Mouse (Mus musculus) layer of hippocampus, adult 8-10 months (tissue): ENCODE measurements around the gene Narf. TPM values are rescaled to one million over a fixed set of nuclear protein-coding genes. Genes with fewer than 3 reads are reported as not detected.
A peak's percentile ranks its signal among the peaks of the same experiment; 100 is the strongest.

Experiments used
- DNase-seq, 2 experiments: peaks; one replicate each; pipeline ENCODE4 v3.0.0; 2022; ENCODE audit warnings: low spot score in 2 of 2
- total RNA-seq, 4 experiments: library from RNA; stranded (reverse); gene quantifications; 2 replicates each; pipeline ENCODE4 v1.2.4; 2022

The Narf gene
- total RNA-seq: 10 to 100 TPM; 42.9 to 71.2 (median 51.7) TPM

DNA sequence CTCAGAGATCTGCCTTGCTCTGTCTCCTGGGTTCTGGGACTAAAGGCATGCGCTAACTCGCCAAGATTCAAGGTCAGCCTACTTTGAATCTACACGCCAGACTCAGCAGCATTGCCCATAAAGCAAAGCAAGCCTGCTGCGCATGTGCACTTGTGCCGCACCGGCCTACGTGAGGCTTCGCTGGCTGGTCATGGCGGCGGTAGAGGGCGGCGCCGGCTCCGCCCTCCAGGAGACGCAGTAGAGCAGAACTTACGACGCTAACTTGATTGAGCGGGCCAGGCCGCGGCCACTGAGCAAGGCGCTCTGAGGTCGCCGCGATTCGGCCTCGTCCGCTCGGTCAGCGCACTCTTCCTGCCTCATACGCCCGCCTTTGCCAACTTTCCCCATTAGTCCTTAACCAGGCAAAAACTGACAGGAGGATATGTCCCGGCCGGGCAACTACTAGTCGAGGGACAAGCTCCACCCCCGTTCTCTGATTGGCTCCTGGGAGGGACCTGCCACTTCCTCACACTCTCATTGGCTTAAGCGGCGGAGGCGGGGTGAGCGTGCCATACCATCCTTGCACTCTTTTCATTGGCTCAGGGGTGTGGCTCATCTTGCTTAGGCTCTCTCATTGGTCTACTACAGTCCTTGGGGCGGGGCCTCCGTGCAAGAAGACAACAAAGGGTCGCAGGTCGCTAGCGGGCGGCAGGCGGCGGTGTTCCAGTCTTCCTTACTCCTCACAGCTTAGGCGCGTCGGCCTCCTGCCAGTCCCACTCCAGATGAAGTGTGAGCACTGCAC lies at the start of gene Narf:
Gene Narf (plus strand): TSS at position 690 of the 781 bp plus-strand sequence.
- DNase-seq: peak; percentile 99 to 100

DNA sequence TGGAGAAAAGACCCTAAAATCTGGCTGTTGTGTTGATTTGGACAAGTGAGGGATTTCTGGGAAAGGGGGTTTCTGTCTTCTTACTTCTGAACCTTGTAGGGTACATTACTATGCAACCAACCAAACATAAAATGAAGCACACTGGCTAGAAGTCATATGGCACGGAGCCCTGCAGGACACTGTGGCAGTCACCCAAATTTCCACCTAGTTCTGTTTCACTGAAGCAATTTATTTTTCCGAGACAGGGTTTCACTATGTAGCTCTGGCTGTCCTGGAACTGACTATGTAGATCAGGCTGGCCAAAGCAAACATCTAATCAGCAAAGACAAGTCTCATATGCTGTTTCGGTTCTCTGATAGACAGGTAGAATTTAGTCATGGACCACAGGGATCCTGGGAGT lies 47.4 kb upstream of the Narf start:
- DNase-seq: no peak

DNA sequence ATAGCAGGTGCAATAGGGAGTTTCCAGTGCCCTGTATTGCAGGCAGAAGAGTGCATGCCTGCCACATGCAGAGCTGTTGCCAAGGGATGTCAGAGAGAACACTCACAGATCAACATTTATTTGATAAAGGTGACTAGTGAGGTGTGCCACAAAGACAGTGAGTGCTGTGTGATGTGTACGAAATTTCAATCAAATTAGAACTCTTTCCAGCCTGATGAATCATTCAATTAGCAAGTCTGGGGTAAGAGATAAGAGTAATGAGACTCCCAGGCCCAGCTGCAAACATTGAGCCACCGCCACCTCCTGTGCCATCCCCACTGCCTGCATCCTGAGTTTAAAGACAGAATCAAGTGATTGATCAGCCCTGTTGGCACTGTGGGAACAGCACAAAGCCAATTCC lies 44.3 kb upstream of the Narf start:
- no peak for DNase-seq

DNA sequence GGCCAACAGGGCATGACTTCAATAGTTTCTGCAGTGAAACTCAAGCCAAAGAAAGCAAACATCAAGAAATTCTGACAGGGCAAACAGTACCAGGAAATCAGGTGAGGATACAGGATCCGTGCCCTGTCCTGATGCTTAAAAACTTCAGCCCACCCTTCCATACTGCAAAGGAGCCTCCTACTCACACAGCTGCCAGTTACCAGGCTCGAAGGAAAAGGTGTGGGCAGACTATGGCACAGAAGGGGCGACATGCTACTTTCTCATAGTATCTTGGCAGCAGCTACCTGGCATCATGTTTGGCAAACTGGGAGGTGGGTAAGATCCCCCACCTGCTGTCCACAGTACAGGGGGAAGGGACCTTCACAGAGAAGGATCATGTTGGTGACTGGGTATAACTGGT lies 43.6 kb upstream of the Narf start:
- DNase-seq: no peak

DNA sequence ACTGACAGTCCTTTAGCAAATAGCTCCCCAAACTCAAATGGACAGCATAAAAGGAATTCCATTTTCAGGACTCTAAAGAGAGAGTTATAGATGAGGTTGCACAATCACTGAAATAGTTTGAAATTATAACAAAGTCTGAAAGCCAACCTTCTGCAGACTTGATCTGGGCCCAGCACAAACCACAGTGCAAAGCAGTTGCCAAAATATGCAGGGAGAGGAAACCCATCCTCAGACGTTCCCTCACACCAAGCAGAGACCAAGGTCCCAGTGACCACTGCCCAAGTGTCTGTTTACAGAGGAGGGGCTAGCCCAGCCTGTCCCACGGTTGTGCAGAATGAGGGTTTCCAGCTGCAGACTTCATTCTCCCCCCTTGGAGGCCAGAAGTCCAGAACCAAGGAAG lies 38.4 kb upstream of the Narf start:
- DNase-seq: no peak

DNA sequence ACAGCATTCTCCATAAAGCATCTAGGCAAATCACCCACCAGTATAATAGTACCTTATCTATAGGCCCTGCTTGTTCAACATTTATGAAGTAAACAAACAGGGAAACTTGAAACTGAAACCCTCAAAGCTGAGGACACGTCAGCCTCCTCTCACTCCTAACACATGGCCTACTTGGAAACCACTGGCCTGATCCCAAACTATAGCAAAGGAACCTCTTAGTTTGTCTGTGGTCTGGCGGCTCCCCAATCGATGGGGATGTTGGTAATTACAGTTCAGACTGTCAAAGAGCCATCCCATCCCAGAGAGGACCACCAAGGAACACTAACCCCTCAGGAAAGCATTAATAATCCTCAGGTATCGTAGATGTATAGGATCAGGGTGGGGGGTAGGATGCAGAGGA lies 37.2 kb upstream of the Narf start:
- no peak for DNase-seq

DNA sequence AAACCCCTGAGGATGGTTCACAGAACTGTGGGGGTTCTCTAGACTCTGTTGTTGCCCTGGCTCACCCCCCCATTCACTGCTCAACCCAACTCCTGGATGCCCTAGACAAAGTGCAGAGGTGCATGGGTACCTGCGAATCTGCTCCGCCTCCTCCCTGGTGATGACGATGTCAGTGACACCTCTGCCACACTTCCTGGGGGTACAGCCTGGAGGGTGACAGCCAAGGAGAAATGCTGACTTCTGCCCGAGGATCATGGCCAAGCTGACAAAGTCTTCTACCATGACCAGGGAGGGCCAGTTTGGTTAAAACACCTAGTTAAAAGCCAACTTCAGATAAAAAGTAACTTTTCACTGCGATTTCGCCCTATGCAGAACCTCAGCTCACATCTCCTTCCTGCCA lies 36.3 kb upstream of the Narf start:
- no peak for DNase-seq

DNA sequence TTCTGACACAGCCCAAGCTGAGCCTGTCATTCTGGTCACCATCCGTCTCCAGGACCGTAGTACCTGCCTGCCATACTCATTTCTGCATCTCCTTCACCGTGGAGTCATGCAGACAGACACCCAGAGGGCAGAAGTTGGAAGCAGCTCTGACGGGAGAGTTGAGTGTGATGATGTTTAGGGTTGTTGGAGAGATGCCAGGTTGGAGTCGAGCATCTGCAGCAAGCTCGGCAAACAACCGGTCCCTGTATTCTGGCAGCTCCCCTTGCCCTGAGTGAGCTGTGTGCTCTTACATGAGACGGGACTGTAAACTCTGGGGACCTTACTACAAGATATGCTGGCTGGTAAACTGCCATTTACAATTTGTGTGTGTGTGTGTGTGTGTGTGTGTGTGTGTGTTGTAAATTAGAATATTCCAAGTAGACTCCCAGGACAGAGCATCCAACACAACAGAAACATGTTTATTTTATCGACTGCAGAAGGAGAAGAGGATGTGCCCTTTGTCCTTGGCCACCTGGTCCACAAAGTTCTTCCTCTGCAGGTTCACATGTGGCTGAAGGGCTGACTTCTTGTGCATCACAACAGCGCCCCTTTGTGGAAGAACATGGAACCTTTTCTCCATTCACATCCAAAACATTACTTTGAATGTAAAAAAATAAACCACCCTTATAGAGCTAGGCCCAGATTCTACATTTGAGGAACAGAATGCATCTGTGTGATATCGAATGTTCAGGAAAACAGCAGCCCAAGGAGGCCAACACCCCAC lies 35.4 kb upstream of the Narf start:
- peak in 1 of 2 experiments; percentile 35 for DNase-seq

DNA sequence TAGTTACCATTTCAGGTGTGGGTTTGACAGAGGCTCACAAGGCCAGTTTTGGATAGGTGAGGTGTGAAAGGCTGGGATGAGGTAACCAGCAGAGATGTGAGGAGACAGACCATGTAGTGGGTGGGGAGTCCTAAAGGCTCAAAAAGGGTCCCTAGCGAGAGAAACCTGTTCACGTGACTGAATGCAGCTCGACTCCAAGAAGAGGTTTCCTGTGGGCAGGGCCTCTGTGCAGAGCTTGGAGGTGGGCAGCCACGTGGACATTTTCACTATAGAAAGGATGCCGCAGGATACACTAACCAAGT lies 33.2 kb upstream of the Narf start:
- DNase-seq: no peak

DNA sequence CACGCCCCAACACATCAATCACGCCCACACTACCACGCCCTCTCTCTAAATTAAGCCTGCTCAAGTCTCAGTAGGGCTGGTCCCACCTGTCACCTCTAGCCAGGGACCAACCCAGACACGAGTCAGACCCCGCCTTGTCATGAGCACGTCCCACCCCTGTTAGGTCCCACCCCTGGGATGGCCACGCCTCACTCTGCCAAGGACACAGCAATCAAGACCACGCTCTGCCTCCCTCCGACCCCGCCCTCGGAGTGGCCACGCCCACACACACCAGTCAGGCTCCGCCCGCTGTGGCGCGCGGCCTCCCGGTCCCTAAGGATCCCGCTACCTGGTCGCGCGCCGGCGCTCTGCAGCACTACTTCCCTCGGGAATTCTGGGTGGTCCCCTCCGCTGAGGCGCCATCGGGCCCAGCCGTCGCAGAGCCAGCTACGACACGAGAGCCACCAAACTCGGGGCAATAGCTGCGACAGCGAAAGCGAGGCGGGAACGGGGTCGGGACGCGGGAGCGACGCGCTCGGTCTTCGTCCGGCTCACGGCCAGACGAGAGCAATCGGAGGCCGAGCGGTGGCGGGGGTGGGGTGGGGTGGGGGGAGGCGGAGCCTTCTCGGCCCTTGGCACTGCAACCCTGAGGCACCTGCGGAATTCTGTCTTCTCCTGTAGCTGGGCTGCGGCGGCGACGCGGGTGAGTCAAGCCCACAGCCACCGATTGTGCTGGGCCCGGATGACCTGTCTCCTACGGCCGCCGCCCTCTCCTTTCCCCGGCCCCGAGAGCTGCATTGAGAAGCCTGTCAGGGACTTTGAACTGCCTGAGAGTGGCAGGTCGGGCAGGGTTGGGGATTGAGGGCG lies 32.7 kb upstream of the Narf start, which contains the start of the genes Hexdc and Ogfod3:
Gene Hexdc (plus strand): TSS at position 273 of the 846 bp plus-strand sequence.
Gene Ogfod3 (minus strand): TSS at position 551 of the 846 bp plus-strand sequence.
- DNase-seq: peak; percentile 88 to 92

DNA sequence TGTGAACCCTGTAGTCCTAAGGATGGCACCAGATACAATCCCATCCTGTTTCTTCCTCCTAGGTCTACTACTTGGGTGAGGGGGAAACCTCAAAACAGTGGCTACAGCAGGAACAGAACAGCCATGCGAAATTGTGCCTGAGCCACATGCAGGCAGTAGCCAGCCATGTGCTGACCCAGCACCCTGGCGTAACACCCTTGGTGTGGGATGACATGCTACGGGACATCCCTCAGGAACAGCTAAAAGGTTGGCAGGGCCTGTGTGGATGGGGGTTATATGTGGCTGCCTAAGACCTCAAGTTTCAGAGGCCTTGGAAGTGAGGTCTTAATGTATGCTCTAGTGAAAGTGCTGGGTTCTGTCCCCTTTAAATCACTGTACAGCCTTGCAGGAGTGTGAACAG lies 20.2 kb upstream of the Narf start:
- DNase-seq: no peak

DNA sequence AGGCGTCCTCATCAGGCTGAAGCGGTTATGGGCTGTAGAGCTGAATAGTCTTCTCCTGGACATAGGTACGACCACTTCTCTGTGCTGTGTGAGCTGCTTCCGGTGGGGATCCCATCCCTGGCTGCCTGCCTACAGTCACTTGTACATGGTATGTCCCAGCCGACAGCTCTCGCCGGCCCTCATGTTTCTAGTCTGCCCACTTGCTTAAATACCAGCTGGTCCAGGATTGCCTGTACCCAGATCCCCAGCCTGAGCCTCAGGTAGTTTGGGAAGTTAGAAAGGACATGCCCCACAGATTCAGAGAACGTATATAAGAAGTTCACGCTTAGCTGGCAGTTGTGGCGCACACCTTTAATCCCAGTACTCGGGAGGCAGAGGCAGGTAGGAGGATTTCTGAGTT lies 17.3 kb upstream of the Narf start:
- no peak for DNase-seq

DNA sequence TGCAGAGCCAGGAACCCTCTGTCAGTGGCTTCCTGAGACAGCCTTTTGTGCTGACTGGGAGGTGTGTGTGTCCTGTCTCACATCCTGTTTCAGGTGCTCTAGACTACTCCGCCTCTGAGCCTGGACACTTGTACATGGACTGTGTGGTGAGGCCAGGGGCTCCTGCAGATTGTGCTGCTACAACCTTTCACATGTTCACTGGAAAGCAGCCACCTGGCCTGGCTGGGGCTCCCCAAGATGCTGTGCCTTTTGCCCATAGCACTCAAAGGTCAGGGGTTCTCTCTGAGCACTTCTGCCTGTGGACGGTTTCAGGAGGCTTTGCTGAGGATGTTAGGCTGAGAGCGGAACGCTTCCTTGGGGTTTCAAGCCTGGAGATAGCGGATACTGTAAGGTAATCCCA lies 16.3 kb upstream of the Narf start:
- no peak for DNase-seq

DNA sequence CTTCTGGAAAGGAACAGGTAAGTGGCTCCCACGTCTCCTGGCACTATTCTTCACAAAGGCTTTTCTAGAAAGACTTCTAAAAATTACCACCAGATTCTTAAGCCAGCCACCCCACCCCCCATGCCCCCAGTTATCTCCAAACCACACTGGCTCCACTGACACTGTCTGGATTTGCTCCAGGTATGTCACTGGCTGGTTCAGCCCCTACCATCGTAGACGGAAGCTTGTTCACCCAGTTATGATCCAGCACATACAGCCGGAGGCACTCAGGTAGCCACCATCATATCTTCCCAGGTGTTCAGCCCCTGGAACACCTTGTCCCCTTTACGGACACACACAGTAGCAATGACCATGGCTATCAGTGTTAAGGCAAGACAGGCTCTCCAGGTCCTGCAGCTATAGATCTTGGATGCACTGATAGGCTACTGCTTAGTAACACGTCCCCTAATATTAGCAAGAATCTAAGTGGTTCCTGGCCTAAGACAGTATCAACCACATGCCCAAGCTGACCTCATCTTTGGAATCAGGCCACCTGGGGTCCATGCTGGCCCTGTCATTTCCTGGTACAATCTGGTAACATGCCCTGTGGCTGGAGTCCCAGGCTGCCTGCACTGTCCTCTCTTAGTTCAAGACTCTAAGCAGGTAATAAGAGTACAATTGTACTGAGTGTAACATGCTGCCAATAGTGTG lies 15.6 kb upstream of the Narf start:
- no peak for DNase-seq

DNA sequence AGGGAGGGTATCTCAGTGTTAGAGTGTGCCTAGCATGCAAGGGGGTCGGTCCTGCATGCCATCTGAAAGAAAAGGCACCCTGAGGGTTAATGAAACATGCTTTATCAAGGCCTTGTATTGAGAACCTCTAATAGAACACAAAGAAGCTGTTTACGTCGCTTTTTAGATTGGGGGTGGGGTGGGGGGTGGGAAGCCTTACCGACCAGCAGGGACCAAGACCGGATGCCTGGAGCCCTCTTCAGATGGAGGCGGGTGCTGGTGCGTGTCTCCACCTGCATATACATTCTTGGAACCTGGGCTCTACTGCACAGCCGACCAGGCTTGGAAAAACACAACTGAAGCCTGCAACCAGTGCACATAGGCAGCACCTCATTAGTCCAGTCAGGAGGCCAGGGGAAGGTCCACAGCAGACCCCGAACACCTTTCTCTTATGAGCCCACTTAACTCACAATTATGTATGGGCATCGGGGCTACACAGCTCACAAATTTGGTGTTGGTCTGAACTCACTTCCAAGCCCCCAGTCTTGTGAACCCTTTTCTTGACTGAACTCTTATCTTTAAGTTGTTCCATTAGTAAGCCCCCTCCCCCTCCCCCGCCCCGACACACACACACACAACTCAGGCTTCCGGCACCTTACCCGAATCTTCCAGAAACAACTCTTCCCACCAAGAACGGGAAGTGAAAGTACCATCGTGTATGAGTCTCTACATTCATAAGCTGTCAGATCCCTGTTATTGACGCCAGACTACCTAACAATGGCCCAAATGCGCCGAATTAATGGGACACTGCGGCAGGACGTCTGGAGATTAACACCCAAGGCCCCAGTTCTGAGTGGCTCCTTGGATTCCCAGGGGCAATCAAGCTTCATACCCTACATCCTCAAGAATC lies 8.7 kb upstream of the Narf start:
- DNase-seq: no peak

DNA sequence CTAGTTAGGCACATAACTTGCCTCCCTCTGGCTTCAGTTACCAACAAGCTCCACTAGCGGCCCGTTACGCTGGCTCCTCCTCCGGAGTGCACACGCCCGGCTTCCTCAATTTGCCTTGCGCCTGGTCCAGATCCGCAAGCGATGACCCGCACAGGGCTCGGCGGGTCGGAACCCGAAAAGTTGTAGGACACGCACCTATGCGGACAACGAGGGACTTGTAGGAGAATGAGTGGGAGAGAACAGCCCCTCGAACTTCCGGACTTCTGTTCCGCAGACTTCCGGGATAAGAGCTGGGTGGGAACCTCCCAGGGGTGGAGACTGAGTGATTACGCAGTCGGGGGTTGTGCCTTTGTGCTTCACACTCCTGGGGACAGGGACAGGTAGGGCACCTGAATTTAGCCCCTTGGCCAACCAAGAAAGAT lies 8.0 kb upstream of the Narf start, which contains the start of gene Cybc1:
Gene Cybc1 (minus strand): TSS at position 305 of the 422 bp plus-strand sequence.
- peak; percentile 46 to 63 for DNase-seq

DNA sequence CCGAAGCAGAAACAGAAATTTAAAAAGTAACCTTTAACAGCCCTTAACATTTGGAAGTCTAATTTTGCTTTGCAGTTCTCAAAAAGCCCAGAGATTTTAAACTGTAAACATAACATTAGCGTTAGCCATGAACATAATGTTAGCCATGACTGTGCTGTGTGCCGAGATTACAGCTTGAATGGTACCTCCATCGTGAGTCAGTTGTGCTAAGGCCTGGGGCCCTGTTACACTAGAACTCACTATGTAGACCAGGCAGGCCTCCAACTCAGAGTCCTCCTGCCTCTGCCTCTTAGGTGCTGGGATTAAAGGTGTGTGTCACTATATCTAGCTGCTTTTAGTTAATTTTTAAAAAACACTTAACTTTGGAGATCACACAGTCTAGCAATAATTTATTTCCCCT lies 5.9 kb upstream of the Narf start:
- DNase-seq: no peak

DNA sequence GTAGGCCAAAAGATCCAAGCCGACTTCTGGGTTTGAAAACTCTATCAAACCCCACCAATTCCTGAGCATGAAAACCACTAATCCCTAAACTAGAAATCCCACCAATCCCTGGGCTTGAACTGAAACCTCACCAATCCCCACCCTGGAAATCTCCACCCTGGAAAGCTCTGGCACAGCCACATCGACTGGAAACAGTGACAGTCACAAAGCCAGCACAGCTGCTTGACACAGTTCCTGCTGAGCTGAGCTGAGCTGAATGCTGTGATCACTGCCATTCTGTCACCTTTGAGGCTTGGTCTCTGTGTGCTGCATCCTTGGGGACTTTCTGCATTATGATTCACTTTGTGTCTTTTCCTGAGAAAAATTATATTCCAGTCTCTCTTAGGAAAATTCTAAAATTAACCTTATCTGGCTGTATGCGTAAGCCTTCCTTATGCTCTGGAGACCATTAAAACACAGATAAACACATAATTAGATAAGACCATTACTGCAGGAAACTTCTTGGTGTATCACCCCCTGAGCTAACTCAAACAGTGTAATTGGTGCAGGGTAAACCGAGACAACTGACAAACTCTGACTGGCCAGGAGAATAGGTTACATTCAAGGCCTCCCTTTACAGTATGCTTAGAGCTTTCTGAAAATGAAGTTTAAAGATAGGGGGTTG lies 5.3 kb upstream of the Narf start:
- DNase-seq: no peak

DNA sequence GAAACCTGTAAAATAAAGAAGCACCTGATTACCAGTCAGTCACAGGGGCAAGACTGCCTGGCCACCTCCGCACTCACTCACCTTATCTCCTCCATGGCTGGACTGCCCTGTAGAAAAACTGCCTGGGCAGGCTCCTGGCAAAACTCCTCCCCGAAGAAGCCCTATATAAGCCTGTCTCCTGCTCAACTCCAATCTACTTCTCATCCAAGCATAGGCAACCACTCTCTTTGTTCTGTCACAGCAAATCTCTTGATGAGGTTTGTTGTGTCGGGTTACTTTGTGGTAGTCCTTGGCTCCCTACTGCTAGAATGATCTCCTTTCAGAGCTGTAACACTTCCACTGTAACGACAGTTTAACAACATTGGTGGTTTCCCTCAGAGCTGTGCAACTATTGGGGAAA lies 4.3 kb upstream of the Narf start:
- DNase-seq: no peak
